Mouse (Mus musculus): ENCODE data around the gene Tppp2.

Tppp2 gene

GRCm38 (mm10) chr14:51943336-51943735 lies 25.1 kb downstream of the Tppp2 start:
- DNase-seq (ENCODE audit: low spot score in 2 of 2) = no peak

GRCm38 (mm10) chr14:51960316-51960715 lies 42.1 kb downstream of the Tppp2 start:
- no peak for DNase-seq (ENCODE audit: low spot score in 2 of 2)

GRCm38 (mm10) chr14:51967400-51967799 lies 49.2 kb downstream of the Tppp2 start:
- no peak for DNase-seq (ENCODE audit: low spot score in 2 of 2)

Measured in spleen, postnatal 10 days (tissue).